ENCODE assay signal across 30 mouse cellular contexts in genomic region chr8:126509635-126510034, GRCm38 (mm10). TPM values are rescaled to one million over a fixed set of nuclear protein-coding genes. Genes with fewer than 3 reads are reported as not detected.
DNase-seq lines count a peak whose midpoint lies in the region; ATAC-seq and TF ChIP-seq lines count a peak whose summit lies in the region.
"Had no signal": no experiment of that assay in that cellular context is flagged by ENCODE, and none has a peak within 500 bp of the region (broad histone marks: within the 10 kb centered on the region; RNA-seq: fewer than 3 reads in every experiment).

No protein-coding gene starts in this region.

- no peak for TF ChIP-seq POLR2A in lung, adult 2 months (IDR thresholded peaks at IDR 0.05; ENCODE audit: borderline replicate concordance, extremely low read depth, low read depth, low read length)
- no peak for TF ChIP-seq POLR2A in brain, embryonic 14.5 days (IDR thresholded peaks at IDR 0.05; ENCODE audit: borderline replicate concordance, extremely low read depth, insufficient read depth, insufficient read length, poor library complexity, severe bottlenecking)
- TF ChIP-seq POLR2A in thymus, adult 2 months (IDR thresholded peaks at IDR 0.05; ENCODE audit: control insufficient read depth, extremely low read depth, insufficient read depth, low read length, poor library complexity), result no peak

- TF ChIP-seq CTCF in lung, adult 2 months (IDR thresholded peaks at IDR 0.05; ENCODE audit: insufficient read depth, low read length), result no peak
- no peak for TF ChIP-seq CTCF in brain, embryonic 14.5 days (IDR thresholded peaks at IDR 0.05; ENCODE audit: borderline replicate concordance, extremely low read depth, insufficient read depth, insufficient read length)
- TF ChIP-seq CTCF in thymus, adult 2 months (IDR thresholded peaks at IDR 0.05; ENCODE audit: borderline replicate concordance, control insufficient read depth, extremely low read depth, insufficient read depth, low read length, poor library complexity), result no peak

- H3K4me1 ChIP-seq in lung, adult 2 months (ENCODE audit: control insufficient read depth, insufficient read depth, low read length), result peaks cover 7% of the 10 kb centered on the region; the same call in 1 of the 2 replicates
- H3K4me1 ChIP-seq in thymus, adult 2 months (replicated peaks; ENCODE audit: control insufficient read depth, insufficient read depth, low read length), result peaks cover 6% of the 10 kb centered on the region
- H3K4me1 ChIP-seq: embryonic facial prominence, embryonic 15.5 days; forebrain, embryonic 15.5 days; limb, embryonic 13.5 days; midbrain, embryonic 15.5 days; neural tube, embryonic 15.5 days had no signal

- no peaks in the 10 kb centered on the region for H3K36me3 ChIP-seq in thymus, adult 2 months (ENCODE audit: control insufficient read depth, insufficient read depth, low read length)
- H3K36me3 ChIP-seq: embryonic facial prominence, embryonic 10.5 days; embryonic facial prominence, embryonic 15.5 days; forebrain, embryonic 15.5 days; hindbrain, embryonic 10.5 days; kidney, embryonic 15.5 days; limb, embryonic 13.5 days; midbrain, embryonic 10.5 days; midbrain, embryonic 15.5 days; neural tube, embryonic 15.5 days had no signal

- no peak for DNase-seq in frontal cortex, postnatal 10 days (ENCODE audit: low spot score in 2 of 2)
- DNase-seq in lung, postnatal 10 days, result peak; percentile 25
- no peak for DNase-seq in lung, adult 2 months
- peak; percentile 49 for DNase-seq in brain, embryonic 14.5 days (ENCODE audit: low read depth)
- DNase-seq in right cerebral cortex, postnatal 4 days, result peak; percentile 58
- no peak for DNase-seq in thymus, adult 2 months
- DNase-seq: adrenal gland, adult 2 months; adrenal gland, postnatal 36 days; cerebellum, adult 11 months; cerebellum, postnatal 25 days; gastrocnemius, postnatal 10 days; heart, postnatal 14 days; kidney, adult 18-20 months; kidney, postnatal 25 days; layer of hippocampus, postnatal 36 days; liver, postnatal 0 days; spleen, adult 18-20 months; thymus, postnatal 25 days had no signal

- no peaks in the 10 kb centered on the region for H3K27me3 ChIP-seq in thymus, adult 2 months (ENCODE audit: control insufficient read depth, insufficient read depth, low read length)
- H3K27me3 ChIP-seq: embryonic facial prominence, embryonic 15.5 days; forebrain, embryonic 15.5 days; kidney, embryonic 15.5 days; limb, embryonic 13.5 days; midbrain, embryonic 15.5 days; neural tube, embryonic 15.5 days had no signal

- no peak overlapping the region for H3K4me3 ChIP-seq in lung, adult 2 months (replicated peaks; ENCODE audit: extremely low read depth, low read depth, low read length)
- no peak overlapping the region for H3K4me3 ChIP-seq in thymus, adult 2 months (ENCODE audit: control insufficient read depth, insufficient read depth, low read length)
- H3K4me3 ChIP-seq: embryonic facial prominence, embryonic 10.5 days; embryonic facial prominence, embryonic 15.5 days; forebrain, embryonic 15.5 days; hindbrain, embryonic 10.5 days; kidney, embryonic 15.5 days; limb, embryonic 13.5 days; midbrain, embryonic 10.5 days; midbrain, embryonic 15.5 days; neural tube, embryonic 15.5 days had no signal

- peak; percentile 52 for ATAC-seq in frontal cortex, adult (ENCODE audit: low TSS enrichment)
- ATAC-seq: activated CD4-positive, CD25-positive, alpha-beta regulatory T cell, adult 4 months; forebrain, embryonic 15.5 days; hindbrain, embryonic 16.5 days; liver, postnatal 0 days; midbrain, embryonic 15.5 days had no signal

- H3K27ac ChIP-seq in thymus, adult 2 months (ENCODE audit: control insufficient read depth, insufficient read depth, low read length), result no peak overlapping the region
- H3K27ac ChIP-seq: embryonic facial prominence, embryonic 10.5 days; embryonic facial prominence, embryonic 15.5 days; forebrain, embryonic 15.5 days; hindbrain, embryonic 10.5 days; kidney, embryonic 15.5 days; limb, embryonic 13.5 days; midbrain, embryonic 10.5 days; midbrain, embryonic 15.5 days; neural tube, embryonic 15.5 days had no signal

- 64% methylated on average over 6 of the region's 6 CpGs for WGBS in lung, adult 2 months
- WGBS in thymus, adult 2 months, result 90% methylated on average over 6 of the region's 6 CpGs

RNA-seq across cellular contexts. Expression of gene Tarbp1, which starts 34.8 kb away (rescaled TPM):
- 4.4 TPM in 2 replicates for polyA plus RNA-seq in lung, adult 2 months (2012; rRNA removed)
- polyA plus RNA-seq in brain, embryonic 14.5 days (2012; rRNA removed), result 5.9 and 6.4 TPM in 2 replicates
- 10.4 and 12.9 TPM in 2 replicates for polyA plus RNA-seq in thymus, adult 2 months (2012; rRNA removed)

Comparison
In these comparisons a context has a peak if more than half of its experiments do, and no peak if none do; other contexts are left out.
1. DNase-seq: peak in lung, postnatal 10 days (single experiment), brain, embryonic 14.5 days (single experiment) and right cerebral cortex, postnatal 4 days (single experiment); none in frontal cortex, postnatal 10 days (0 of 2), lung, adult 2 months (single experiment) and thymus, adult 2 months (single experiment).